Mouse (Mus musculus) thymus, postnatal 14 days (tissue): ENCODE measurements around the gene Arfrp1.
A peak's percentile ranks its signal among the peaks of the same experiment; 100 is the strongest.

Experiments
- DNase-seq: peaks from one replicate; pipeline ENCODE4 v3.0.0; 2021

Gene Arfrp1

DNA sequence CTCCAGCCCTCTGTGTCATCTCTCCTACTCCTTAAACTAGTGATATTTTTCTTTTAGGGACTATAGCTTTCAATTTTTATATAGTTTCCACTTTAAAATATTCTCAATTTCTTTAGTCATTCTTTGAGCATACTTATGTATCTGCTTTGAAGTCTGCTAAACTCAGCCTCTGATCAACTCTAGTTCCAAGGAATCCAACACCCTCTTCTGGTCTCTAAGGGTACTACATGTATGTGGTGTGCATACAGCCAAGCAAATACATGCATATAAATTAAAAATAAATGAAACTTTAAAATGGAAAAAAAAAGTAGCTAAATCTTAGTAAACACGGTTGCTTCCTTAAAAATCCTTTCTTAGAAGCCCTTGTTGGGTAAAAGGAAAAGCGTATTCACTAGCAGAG is 10.6 kb upstream of the Arfrp1 start:
- peak; percentile 58 for DNase-seq

DNA sequence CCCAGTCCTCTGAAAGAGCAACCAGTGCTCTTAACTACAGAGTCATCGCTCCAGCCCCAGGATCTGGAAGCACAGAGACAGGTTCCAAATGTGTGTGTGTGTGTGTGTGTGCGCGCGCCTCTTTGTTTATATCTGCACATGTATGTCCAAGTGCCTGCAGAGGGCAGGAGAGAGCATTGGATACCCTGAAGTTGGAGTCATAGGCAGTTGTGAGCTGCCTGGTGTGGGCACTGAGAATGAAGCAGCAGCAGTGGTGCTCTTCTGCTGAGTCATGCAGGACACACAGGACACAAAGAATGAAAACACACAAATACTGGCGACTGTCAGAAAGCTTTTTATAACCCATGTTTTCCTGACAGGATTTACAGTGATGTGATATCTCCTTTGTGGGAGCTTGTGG is 4.8 kb upstream of the Arfrp1 start:
- no peak for DNase-seq

DNA sequence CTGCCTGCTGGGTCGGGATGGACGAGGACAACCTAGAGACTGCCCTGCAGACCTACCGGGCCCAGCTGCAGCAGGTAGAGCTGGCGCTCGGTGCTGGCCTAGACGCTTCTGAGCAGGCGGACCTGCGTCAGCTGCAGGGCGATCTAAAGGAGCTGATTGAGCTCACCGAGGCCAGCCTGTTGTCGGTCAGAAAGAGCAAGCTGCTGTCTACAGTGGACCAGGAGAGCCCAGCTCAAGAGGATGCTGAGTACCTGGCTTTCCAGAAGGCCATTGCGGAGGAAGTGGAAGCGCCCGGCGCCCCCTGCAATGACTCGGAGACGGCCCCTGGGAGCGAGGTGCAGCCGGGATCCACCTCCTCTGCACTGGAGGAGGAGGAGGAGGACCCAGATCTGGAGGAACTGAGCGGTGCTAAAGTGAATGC is 461 bp upstream of the Arfrp1 start:
- DNase-seq = peak; percentile 55

DNA sequence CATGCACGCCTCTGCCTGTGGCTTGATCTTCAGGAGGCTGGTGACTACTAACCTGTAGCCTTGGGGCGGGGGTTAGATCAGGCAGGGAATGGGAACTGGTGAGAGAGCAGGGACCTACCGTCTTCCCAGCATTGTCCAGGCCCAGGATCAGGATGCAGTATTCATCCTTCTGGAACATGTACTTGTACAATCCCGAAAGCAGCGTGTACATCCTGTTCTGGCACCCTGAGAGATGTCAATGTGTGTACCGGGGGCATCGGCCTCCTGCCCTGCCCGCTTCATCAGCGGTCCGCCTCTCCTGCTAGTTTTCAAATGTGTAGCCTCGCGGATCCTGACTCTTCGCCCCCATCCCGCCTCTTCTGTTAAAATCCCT is 731 bp downstream of the Arfrp1 start:
- no peak for DNase-seq

DNA sequence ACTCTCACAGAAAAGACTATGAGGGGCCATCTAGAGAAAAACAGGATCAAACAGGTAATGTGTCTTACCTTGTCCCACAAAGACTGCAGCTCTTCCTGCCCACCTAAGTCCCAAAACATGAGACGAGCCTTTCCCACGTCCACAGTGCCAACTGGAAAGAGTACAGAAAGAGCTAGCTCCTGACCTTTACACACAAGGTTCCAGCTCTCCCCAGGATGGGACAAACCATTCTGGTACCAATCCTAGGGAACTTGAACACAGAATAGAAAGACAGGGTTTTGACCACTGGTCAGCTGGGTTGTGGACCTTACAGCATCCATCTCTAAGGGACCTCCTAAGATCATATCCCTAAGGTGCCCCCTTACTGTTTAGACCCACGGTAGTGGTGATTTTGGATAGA is 1.3 kb downstream of the Arfrp1 start:
- DNase-seq = no peak

DNA sequence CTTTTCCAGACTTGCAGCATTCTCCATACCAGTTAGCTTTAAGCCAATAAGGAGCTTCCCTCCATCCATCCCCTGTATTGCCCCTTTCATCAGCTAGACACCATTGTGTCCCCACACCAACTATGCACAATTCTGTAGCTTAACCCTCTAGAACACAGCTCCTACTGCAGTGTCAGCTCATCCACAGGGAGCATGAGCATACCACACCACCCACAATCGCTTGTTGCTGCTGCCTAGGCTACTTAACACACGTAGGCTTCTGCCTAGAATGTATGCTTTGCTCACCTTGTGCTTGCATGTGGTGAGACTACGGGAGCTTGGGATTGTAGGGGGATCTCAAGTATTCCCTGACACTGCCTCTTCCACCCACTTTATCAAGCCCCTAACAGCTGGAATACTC is 8.4 kb downstream of the Arfrp1 start:
- no peak for DNase-seq

DNA sequence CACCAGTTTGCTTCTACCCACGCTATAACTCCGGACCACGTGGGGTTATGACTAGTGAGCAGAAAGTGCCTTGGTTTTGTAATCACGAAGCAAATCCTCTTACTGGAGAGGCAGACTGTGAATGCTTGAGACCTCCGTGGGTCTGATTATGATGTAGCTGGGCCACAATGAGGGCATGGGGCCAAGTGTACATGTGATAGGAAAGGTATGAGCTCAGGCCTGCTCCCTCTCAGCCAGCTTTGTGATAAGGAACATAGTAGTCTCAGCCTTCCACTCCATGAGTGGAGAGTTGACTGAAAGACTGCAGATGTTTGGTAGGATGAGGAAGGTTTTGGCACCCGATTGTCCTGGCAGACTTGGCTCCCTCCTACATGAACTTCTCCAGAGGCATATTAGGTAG is 22.4 kb downstream of the Arfrp1 start:
- no peak for DNase-seq

DNA sequence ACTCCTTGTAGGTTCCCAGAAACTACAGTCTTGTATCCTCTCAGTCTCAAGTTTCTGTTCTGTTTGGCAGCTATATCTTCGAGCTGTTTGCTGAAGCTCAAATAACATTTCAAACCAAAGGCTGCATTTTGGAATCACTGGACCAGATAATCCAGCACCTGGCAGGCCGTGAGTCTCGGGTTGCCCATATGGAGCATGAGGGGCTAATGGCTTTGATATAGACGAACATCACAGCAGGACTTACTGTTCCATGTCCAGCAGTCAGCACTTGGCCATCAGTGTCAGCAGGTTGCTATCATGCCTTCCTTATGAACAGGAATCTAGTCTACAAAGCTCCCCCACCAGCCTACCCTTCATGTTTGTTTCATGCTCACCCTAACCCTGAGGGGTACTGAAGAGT is 24.8 kb downstream of the Arfrp1 start:
- no peak for DNase-seq

DNA sequence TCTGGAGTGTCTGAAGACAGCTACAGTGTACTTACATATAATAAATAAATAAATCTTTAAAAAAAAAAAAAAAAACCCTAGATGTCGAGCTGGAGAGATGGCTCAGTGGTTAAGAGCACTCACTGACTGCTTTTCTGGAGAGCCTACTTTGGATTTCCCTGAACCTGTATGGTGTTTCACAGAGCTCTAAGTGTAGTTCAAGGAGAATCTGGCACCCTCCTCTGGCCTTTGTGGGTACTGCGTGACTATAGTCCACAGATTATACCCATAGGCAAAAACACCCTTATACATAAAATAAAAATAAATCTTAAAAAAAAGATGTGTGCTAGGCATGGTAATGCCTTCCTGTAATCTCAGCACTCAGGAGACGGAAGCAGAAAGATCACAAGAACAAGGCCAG is 31.2 kb downstream of the Arfrp1 start:
- DNase-seq = peak; percentile 74

DNA sequence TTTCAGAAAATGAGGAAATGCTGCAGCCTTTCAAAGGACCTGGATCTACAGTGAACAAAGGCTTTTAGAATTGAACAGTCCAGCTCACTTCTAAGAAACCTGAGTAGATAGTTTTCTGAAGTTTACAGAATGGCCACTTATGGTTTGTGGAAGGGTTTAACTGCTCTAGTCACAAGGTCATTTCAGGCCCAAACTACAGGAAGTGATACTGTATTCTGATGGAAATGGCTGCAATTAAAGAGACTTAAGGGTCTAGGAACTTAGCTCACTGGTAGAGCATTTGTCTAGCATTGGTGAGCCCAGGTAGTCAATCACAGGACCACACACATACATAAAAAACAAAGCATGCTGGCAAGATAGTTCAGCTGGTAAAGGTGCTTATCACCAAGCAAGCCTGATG is 32.7 kb downstream of the Arfrp1 start:
- DNase-seq = no peak

DNA sequence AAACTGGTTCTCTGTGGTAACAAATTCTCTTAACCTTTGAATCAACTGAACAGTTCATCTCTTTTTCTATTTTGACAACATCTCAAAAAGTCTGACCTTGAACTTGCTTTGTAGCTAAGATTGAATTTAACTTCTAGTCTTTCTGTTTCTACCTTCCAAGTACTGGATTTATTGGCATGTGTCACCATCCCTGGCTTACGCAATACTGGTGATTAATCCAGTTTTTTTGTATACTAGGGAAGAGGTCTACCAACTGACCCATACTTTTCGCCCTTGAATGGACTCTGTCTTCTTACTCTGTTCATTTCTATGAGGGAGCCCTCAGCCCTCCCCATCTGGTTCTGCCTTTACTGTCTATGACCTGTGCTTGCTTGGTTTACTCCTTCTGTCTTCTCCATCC is 39.1 kb downstream of the Arfrp1 start:
- no peak for DNase-seq

DNA sequence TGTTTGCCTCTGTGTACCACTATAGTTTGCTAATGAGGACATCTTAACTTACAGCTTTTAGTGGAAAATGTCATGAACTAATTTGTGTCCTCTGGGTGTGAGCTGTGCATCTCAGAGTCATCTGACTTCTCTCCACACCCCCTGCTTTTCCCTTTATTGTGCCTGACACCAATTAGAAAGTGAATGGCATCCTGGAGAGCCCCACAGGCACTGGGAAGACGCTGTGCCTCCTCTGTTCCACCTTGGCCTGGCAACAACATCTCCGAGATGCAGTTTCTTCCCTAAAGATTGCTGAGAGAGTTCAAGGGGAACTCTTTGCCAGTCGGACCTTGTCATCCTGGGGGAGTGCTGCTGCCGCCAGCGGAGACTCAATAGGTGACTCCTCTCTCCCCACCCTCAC is 43.1 kb downstream of the Arfrp1 start:
- DNase-seq = no peak

DNA sequence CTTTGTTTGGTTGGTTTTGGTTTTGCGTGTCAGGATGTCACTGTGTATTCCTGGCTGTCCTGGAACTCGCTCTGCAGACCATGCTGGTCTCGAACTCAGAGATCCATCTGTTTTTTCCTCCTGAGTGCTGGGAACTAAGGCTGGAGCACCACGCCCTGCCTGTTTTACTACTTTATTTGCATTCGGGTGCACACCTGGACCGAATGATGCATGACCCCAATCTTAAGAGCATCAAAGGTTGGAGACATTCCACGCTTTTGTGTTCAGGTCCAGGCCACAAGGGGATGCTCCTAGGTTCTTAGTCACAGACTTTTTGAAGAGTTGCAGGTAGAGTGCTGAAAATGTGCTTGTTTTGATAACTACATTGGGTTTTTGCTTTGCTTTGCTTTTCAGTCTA is 45.1 kb downstream of the Arfrp1 start:
- no peak for DNase-seq

DNA sequence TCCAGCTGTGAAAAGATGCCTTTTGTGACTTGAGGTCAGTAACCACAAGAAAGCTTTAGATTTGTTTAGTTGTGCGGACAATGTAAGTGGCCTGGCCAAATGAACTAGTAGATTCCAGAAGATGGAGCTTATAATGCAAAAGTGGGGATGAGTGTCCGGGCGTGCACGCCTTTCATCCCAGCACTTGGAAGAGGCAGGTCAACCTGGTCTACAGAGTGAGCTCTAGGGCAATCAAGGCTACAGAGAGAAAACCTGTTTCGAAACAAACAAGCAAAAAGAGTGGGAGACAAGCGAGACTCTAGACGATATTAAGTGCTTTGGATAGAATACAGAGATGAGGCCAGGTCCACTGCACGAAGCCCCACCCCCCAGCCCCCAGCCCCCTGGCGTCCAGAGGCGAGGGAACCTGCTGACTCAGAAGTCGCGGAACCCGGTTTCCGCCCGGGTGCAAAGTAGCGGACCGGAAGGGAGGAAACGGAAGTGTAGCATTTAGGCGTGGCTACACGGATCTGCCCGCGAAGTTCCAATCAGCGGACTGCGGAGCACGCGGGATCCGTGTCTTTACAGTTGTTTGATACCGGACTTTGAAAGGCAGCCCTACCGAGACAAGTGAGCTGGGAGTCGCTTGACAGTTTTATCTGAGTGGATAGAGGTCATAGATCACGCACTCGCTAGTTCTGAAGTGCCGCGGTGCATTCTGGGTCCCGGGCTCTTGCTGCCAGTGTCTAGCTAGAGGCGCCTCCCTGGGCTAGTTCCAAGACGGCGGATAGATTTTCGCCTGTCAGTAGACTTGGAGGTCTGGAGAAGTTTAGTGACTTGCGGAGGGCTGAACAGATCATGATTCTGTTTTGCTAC is 45.7 kb downstream of the Arfrp1 start, which contains the start of gene Rtel1:
Gene Rtel1 (plus strand): TSS at position 492 of the 855 bp plus-strand sequence.
- DNase-seq = peak; percentile 87

DNA sequence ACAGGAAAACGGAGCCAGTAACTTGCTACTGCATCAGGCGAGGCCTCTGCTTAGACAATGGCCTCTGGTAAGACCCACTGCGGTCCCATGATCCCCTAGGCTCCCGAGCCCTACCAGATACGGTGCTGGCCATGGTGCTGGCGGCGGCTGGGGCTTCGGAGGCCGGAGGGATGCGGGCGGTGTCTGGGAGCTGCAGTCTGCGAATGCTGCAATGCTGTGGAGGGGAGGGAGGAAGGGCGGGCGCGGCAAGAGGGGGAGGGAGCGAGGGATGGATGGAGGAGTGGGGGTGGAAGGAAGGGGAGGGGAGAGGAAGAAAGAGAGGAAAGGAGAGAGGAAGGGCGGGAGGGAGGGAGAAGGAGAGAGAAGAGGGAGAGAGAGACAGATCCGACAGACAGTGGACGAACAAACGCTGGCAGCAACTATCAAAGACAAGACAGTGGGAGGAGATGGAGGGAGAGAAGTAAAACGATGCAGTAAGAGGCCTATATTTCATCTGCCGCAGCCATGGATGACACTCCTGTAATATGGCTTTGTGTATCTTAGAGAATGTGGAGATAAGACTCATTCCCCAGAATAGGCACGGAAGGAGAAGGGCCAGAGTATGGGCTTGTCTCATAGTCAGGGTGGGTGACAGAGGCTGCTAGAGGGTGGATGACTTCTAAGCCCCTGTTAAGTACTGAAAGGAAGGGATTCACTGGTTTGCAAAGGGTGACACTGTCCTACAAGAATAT is 51.0 kb downstream of the Arfrp1 start, which contains the start of gene Stmn3:
Gene Stmn3 (minus strand): TSS at position 421 of the 731 bp plus-strand sequence.
- DNase-seq = peak; percentile 18

DNA sequence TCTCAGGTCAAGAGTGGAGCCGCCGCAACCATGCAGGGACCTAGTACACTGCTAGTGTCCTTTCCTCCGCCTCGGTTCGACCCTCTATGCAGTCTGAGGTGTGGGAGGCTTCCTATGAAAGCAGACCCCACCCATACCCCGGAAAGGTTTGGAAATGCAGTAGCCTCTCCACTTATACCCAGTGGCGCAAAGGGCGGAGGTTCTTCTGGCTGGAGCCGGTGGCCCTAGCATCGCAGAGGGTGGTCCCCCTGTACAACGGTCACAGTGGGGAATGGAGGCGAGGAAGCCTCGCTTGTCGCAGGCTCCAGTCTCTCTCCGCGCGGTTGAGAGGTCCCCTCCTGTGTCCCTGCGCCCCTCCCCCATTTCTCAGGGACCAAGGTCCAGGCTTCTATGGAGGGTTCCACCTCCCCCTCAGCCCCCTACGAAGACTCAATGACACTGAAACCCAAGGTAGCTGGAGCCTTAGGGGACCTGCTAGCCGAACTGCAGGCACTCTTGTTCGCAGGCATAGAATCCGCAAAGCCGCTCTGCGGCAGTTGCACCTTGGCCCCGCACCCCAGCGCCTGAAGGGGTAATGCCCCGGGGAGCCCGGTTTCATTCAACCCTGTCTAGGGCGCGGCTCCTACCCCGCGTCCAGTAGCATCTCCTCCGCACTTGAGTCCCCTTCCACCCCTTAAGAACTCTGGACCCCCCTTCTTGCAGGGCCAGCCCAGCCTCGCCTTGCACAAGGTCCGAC is 51.7 kb downstream of the Arfrp1 start:
- DNase-seq = no peak

DNA sequence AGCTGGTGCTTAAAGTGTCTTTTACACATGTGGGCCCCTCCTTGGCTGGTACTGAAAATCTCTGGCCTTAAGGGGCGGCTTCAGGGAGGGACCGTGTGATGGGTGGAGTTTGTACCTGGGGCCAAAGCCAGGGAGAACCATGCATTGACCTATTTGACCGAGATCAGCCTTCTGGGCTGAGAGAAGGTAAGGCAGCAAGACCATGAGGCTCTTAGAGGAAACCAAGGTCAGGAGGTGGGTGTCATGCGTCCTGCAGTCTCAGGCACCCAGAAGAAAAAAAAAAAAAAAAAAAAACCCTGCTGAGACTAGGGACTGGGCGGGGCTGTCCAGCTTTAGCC is 52.2 kb downstream of the Arfrp1 start:
- no peak for DNase-seq

DNA sequence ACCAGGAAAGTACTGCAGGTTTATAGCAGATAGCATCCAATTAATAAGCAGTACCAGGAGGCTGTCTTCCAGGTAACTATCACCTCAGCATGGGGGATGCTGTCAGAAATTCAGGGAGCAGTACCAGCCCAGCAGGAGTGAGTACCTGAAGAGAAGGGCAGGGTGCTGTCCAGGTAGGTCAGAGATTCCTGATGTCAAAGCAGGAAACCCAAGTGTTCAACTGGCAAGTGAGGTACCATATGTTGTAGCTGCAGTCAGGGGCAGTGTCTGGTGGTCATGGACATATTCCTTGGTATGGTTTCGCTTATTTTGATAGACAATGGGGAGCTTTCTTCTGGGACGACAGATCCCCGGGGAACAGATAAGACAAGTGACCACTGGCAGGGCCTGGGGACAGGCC is 52.8 kb downstream of the Arfrp1 start:
- no peak for DNase-seq
